Mouse (Mus musculus): ENCODE results near the gene Fxyd7. TPM values are rescaled to one million over a fixed set of nuclear protein-coding genes. Genes with fewer than 3 reads are reported as not detected.

Fxyd7 gene
- polyA plus RNA-seq, 1 experiment = not detected

GRCm38 (mm10) chr7:31052636-31053434 is 1.6 kb upstream of the Fxyd7 start:
- 0 out of 2 replicates have a peak overlapping the region, but pooled peaks have one; percentile 10 for H3K9ac ChIP-seq (ENCODE audit: low read depth, poor library complexity, severe bottlenecking)
- TF ChIP-seq EP300 (IDR thresholded peaks at IDR 0.05; ENCODE audit: insufficient read depth, low read depth, low read length) (no peak), POLR2A (IDR thresholded peaks at IDR 0.05; ENCODE audit: insufficient read depth, low read length) (no peak), CTCF (IDR thresholded peaks at IDR 0.05; ENCODE audit: low read depth, low read length) (peak; percentile 13)

GRCm38 (mm10) chr7:31052251-31052635 is 976 bp upstream of the Fxyd7 start:
- peaks cover 11% of the 10 kb centered on the region for H3K27me3 ChIP-seq (ENCODE audit: control insufficient read depth, insufficient read depth, low read length, poor library complexity, severe bottlenecking)
- no peaks in the 10 kb centered on the region for H3K4me1 ChIP-seq (ENCODE audit: control insufficient read depth, insufficient read depth, low read length)
- H3K4me3 ChIP-seq (ENCODE audit: low read depth, low read length) = peak overlapping the region; percentile 65
- no peaks in the 10 kb centered on the region for H3K9me3 ChIP-seq (replicated peaks; ENCODE audit: control insufficient read depth, insufficient read depth, low read length, poor library complexity, severe bottlenecking)
- TF ChIP-seq EP300 (IDR thresholded peaks at IDR 0.05; ENCODE audit: insufficient read depth, low read depth, low read length) (no peak), CTCF (IDR thresholded peaks at IDR 0.05; ENCODE audit: low read depth, low read length) (no peak), POLR2A (IDR thresholded peaks at IDR 0.05; ENCODE audit: insufficient read depth, low read length) (no peak)
- no peaks in the 10 kb centered on the region for H3K36me3 ChIP-seq (ENCODE audit: control insufficient read depth, insufficient read depth, low read length, poor library complexity, severe bottlenecking)
- 0 out of 2 replicates have a peak overlapping the region, but pooled peaks have one; percentile 10 for H3K9ac ChIP-seq (ENCODE audit: low read depth, poor library complexity, severe bottlenecking)
- H3K27ac ChIP-seq (ENCODE audit: insufficient read depth, low read length) = no peak overlapping the region

More at GRCm38 (mm10) chr7:31052636-31053434, 1.6 kb upstream of the Fxyd7 start:
- H3K27me3 ChIP-seq (ENCODE audit: control insufficient read depth, insufficient read depth, low read length, poor library complexity, severe bottlenecking) = peaks cover 11% of the 10 kb centered on the region
- no peaks in the 10 kb centered on the region for H3K9me3 ChIP-seq (replicated peaks; ENCODE audit: control insufficient read depth, insufficient read depth, low read length, poor library complexity, severe bottlenecking)
- H3K36me3 ChIP-seq (ENCODE audit: control insufficient read depth, insufficient read depth, low read length, poor library complexity, severe bottlenecking) = no peaks in the 10 kb centered on the region
- no peaks in the 10 kb centered on the region for H3K4me1 ChIP-seq (ENCODE audit: control insufficient read depth, insufficient read depth, low read length)
- no peak overlapping the region for H3K27ac ChIP-seq (ENCODE audit: insufficient read depth, low read length)
- H3K4me3 ChIP-seq (ENCODE audit: low read depth, low read length) = peak overlapping the region; percentile 65

GRCm38 (mm10) chr7:31050921-31051320 is 346 bp downstream of the Fxyd7 start:
- Histone ChIP-seq H3K9me3 (replicated peaks; ENCODE audit: control insufficient read depth, insufficient read depth, low read length, poor library complexity, severe bottlenecking) (no peaks in the 10 kb centered on the region), H3K4me1 (ENCODE audit: control insufficient read depth, insufficient read depth, low read length) (no peaks in the 10 kb centered on the region), H3K36me3 (ENCODE audit: control insufficient read depth, insufficient read depth, low read length, poor library complexity, severe bottlenecking) (no peaks in the 10 kb centered on the region), H3K4me3 (ENCODE audit: low read depth, low read length) (peak overlapping the region; percentile 41; the same call in 1 of the 2 replicates), H3K27me3 (ENCODE audit: control insufficient read depth, insufficient read depth, low read length, poor library complexity, severe bottlenecking) (peaks cover 11% of the 10 kb centered on the region), H3K9ac (ENCODE audit: low read depth, poor library complexity, severe bottlenecking) (no peak overlapping the region), H3K27ac (ENCODE audit: insufficient read depth, low read length) (no peak overlapping the region)
- TF ChIP-seq EP300 (IDR thresholded peaks at IDR 0.05; ENCODE audit: insufficient read depth, low read depth, low read length) = no peak
- no peak for TF ChIP-seq POLR2A (IDR thresholded peaks at IDR 0.05; ENCODE audit: insufficient read depth, low read length)
- no peak for TF ChIP-seq CTCF (IDR thresholded peaks at IDR 0.05; ENCODE audit: low read depth, low read length)

- TF ChIP-seq CTCF (IDR thresholded peaks at IDR 0.05; ENCODE audit: low read depth, low read length) = no peak
- no peak for TF ChIP-seq POLR2A (IDR thresholded peaks at IDR 0.05; ENCODE audit: insufficient read depth, low read length)
- TF ChIP-seq EP300 (IDR thresholded peaks at IDR 0.05; ENCODE audit: insufficient read depth, low read depth, low read length) = no peak
- Histone ChIP-seq H3K4me1 (ENCODE audit: control insufficient read depth, insufficient read depth, low read length) (no peaks in the 10 kb centered on the region), H3K4me3 (ENCODE audit: low read depth, low read length) (no peak overlapping the region), H3K27ac (ENCODE audit: insufficient read depth, low read length) (no peak overlapping the region), H3K36me3 (ENCODE audit: control insufficient read depth, insufficient read depth, low read length, poor library complexity, severe bottlenecking) (no peaks in the 10 kb centered on the region), H3K27me3 (ENCODE audit: control insufficient read depth, insufficient read depth, low read length, poor library complexity, severe bottlenecking) (peaks cover 11% of the 10 kb centered on the region), H3K9me3 (replicated peaks; ENCODE audit: control insufficient read depth, insufficient read depth, low read length, poor library complexity, severe bottlenecking) (no peaks in the 10 kb centered on the region), H3K9ac (ENCODE audit: low read depth, poor library complexity, severe bottlenecking) (no peak overlapping the region)
Measured at GRCm38 (mm10) chr7:31050487-31050886, 780 bp downstream of the Fxyd7 start.

- H3K9ac ChIP-seq (ENCODE audit: low read depth, poor library complexity, severe bottlenecking) = no peak overlapping the region
- H3K27me3 ChIP-seq (ENCODE audit: control insufficient read depth, insufficient read depth, low read length, poor library complexity, severe bottlenecking) = peaks cover 11% of the 10 kb centered on the region
- no peak overlapping the region for H3K27ac ChIP-seq (ENCODE audit: insufficient read depth, low read length)
- no peaks in the 10 kb centered on the region for H3K9me3 ChIP-seq (replicated peaks; ENCODE audit: control insufficient read depth, insufficient read depth, low read length, poor library complexity, severe bottlenecking)
- no peaks in the 10 kb centered on the region for H3K36me3 ChIP-seq (ENCODE audit: control insufficient read depth, insufficient read depth, low read length, poor library complexity, severe bottlenecking)
- no peaks in the 10 kb centered on the region for H3K4me1 ChIP-seq (ENCODE audit: control insufficient read depth, insufficient read depth, low read length)
- no peak for TF ChIP-seq EP300 (IDR thresholded peaks at IDR 0.05; ENCODE audit: insufficient read depth, low read depth, low read length)
- no peak overlapping the region for H3K4me3 ChIP-seq (ENCODE audit: low read depth, low read length)
Measured at GRCm38 (mm10) chr7:31049846-31050281, 1.4 kb downstream of the Fxyd7 start.

- Histone ChIP-seq H3K27me3 (ENCODE audit: control insufficient read depth, insufficient read depth, low read length, poor library complexity, severe bottlenecking) (peaks cover 11% of the 10 kb centered on the region), H3K4me1 (ENCODE audit: control insufficient read depth, insufficient read depth, low read length) (no peaks in the 10 kb centered on the region), H3K4me3 (ENCODE audit: low read depth, low read length) (no peak overlapping the region), H3K36me3 (ENCODE audit: control insufficient read depth, insufficient read depth, low read length, poor library complexity, severe bottlenecking) (no peaks in the 10 kb centered on the region), H3K27ac (ENCODE audit: insufficient read depth, low read length) (no peak overlapping the region), H3K9me3 (replicated peaks; ENCODE audit: control insufficient read depth, insufficient read depth, low read length, poor library complexity, severe bottlenecking) (no peaks in the 10 kb centered on the region), H3K9ac (ENCODE audit: low read depth, poor library complexity, severe bottlenecking) (no peak overlapping the region)
- TF ChIP-seq CTCF (IDR thresholded peaks at IDR 0.05; ENCODE audit: low read depth, low read length) (no peak), POLR2A (IDR thresholded peaks at IDR 0.05; ENCODE audit: insufficient read depth, low read length) (no peak), EP300 (IDR thresholded peaks at IDR 0.05; ENCODE audit: insufficient read depth, low read depth, low read length) (no peak)
Measured at GRCm38 (mm10) chr7:31049135-31049845, 2.0 kb downstream of the Fxyd7 start.

All from ES-Bruce4 (cell line).